Mouse (Mus musculus) lung, adult 2 months (tissue): ENCODE data around the gene C1qtnf6.

Experiments
- CTCF ChIP-seq: fragments of 200-500 bp; IDR thresholded peaks from 2 replicates; pipeline ENCODE4 v1.5.1; 2011; ENCODE audit warnings: mild to moderate bottlenecking, low read length, control low read depth; ENCODE audit not compliant: insufficient read depth
- POLR2A ChIP-seq: fragments of 200-500 bp; IDR thresholded peaks from 2 replicates; pipeline ENCODE4 v1.6.1; 2011; ENCODE audit warnings: low read depth, mild to moderate bottlenecking, control low read depth, low read length, borderline replicate concordance; ENCODE audit errors: extremely low read depth

DNA sequence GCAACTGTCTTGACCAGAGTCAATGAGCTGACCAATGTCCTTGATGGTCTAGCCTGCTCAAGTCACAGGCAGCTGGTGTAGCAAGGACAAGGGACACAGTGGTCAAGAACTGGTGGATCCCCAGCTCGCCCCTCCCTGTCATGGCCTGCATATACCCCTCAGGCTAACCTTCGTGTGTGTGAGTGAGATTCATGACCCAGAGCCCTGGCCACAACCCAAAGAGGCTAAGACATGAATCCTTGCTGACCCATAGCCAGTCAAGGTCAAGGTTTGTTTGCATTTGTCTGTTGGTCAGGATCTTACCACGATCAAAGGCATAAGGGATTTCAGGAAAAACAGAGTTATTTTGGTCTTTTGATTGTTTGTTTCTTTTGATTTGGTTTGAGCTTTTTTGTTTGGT is 48.7 kb downstream of the C1qtnf6 start:
- TF ChIP-seq CTCF (no peak), POLR2A (no peak)
